Mouse (Mus musculus): ENCODE data around the gene Exosc10. TPM values are rescaled to one million over a fixed set of nuclear protein-coding genes. Genes with fewer than 3 reads are reported as not detected.

The Exosc10 gene
- polyA plus RNA-seq, 1 experiment: 73.5 TPM

DNA sequence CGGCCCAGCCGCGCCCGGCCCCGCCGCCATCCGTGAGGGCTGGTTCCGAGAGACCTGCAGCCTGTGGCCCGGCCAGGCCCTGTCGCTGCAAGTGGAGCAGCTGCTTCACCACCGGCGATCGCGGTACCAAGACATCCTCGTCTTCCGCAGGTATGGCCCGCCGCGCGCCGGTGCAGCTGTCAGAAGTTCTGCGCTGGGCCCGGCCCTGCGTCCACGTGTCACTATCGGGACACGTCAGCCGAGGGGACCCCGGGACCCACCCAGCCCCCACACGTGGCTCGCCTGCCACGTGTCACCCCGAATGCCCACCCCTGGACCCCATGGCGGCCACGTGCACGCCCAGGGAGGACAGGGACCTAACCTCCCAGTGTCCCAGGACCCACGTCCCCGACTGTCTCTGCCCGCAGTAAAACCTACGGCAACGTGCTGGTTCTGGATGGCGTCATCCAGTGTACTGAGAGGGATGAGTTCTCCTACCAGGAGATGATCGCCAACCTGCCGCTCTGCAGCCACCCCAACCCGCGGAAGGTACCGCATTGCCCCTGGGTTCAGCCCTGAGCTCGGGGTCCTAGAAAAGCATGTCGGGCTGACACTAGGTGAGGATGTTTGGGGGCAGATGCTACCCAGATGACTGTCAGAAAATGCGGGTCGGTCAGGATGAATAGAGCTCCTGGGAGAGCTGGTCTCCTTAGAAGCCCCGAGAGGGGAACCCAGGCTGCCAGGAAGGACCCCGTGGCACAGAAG, 33.6 kb downstream of the Exosc10 start:
- TF ChIP-seq GATA1 (IDR thresholded peaks at IDR 0.05; ENCODE audit: low read length): no peak

DNA sequence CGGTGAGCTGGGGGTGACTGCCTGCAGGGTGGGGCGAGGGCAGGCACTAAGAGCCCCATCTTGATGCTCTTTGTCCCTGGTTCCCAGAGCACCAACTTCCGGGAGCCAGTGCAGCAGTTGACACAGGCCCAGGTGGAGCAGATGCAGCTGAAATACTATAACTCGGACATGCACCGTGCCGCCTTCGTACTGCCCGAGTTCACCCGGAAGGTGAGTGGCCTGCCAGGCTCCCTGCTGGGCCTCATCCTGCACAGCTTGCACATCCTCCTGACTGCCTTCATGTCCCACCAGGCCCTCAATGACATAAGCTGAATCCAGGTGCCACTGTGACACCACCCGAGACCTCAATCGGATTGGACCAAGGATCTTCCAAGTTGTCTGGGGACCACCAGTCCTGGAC, 35.8 kb downstream of the Exosc10 start:
- no peak for TF ChIP-seq GATA1 (IDR thresholded peaks at IDR 0.05; ENCODE audit: low read length)

DNA sequence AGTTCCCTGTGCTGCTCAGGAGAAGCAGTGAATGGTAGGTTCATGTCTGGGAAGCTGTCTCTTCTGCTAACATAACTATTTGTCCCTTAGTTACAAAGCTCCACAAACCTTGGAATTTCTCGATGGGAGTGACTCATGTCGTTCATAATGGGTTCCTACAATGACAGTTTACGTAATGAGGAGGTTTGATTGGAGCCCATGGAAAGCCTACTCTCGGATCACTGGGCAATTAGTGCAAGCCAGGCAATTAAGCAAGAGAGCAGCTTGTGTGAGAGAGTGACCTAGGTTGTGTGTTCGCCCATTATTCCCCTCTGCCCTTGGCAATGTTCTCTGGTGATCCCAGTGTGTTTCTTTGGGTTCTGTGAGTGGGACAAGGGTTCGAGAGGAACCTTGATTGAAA, 37.7 kb downstream of the Exosc10 start:
- no peak for TF ChIP-seq GATA1 (IDR thresholded peaks at IDR 0.05; ENCODE audit: low read length)

DNA sequence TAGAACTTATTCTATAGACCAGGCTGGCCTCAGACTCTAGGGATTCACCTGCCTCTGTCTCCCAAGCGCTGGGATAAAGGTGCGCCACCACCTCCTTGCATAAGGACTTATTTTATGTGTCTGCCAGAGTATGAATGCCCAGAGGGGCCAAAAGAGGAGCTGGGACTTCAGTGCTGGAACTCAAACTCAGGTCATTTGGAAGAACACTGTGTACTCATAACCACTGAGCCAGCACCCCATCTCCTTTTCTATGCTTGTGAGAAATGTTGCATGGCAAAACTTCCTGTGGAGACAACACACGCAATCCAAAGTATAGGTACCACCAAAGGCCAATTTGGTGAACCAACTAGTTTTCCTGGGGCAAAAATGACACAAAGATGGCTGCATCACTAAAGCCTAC, 38.5 kb downstream of the Exosc10 start:
- no peak for TF ChIP-seq GATA1 (IDR thresholded peaks at IDR 0.05; ENCODE audit: low read length)

DNA sequence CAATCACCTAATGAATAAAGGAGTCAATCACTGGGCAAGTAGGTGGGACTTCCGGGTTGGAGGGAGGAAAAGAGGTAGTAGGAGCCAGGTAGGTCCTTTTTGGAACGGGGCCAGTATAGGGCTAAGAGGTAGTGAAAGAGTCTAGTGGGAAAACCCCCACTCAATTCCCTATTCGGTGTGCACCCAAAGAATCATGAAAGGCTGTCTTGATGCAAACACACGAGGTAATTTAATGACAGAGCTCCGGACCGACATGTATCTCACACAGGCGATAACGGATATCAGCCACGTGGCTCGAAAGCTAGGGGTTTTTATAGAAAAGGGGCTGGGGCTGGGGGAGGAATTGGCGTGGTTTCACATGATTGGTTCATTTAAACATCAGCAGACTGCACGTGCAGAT, 40.6 kb downstream of the Exosc10 start:
- no peak for TF ChIP-seq GATA1 (IDR thresholded peaks at IDR 0.05; ENCODE audit: low read length)

DNA sequence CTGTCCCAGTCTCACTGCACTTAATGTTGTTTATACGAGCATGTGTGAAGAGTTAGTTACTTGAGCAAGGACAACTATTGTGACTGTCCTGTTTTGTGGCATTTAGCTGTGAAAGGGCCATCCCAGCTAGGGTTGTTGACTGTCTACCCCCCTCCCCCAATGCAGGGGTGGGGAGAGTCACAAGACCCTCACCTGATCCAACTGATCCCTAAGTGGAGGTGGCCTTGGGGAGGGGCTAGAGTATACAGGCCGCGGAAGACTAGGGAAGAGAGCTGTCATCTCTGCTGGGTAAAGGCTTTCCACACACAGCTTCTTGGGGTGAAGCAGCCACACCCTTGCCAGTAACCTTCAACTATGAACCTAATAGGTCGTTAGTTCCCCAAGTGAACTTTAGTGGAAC, 42.1 kb downstream of the Exosc10 start:
- no peak for TF ChIP-seq GATA1 (IDR thresholded peaks at IDR 0.05; ENCODE audit: low read length)

DNA sequence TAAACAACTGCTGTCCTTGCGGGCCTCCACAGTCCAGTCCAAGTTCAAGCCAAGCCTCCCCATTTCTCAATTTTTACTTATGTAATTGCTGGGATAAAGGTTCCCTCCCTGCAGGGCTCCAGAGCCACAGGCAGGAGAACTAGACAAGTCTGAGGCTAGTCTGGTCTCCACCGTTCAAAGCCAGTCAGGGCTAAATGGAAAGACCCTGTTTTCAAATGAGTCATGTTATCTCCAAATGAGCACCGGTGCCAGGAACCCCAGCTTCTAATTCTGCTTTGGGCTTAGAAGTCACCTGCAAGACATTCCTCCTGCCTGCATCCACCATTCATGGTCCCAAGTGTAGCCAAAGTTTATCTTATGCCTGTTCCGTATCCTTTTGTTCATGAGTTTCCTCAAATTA, 43.6 kb downstream of the Exosc10 start:
- TF ChIP-seq GATA1 (IDR thresholded peaks at IDR 0.05; ENCODE audit: low read length): no peak

DNA sequence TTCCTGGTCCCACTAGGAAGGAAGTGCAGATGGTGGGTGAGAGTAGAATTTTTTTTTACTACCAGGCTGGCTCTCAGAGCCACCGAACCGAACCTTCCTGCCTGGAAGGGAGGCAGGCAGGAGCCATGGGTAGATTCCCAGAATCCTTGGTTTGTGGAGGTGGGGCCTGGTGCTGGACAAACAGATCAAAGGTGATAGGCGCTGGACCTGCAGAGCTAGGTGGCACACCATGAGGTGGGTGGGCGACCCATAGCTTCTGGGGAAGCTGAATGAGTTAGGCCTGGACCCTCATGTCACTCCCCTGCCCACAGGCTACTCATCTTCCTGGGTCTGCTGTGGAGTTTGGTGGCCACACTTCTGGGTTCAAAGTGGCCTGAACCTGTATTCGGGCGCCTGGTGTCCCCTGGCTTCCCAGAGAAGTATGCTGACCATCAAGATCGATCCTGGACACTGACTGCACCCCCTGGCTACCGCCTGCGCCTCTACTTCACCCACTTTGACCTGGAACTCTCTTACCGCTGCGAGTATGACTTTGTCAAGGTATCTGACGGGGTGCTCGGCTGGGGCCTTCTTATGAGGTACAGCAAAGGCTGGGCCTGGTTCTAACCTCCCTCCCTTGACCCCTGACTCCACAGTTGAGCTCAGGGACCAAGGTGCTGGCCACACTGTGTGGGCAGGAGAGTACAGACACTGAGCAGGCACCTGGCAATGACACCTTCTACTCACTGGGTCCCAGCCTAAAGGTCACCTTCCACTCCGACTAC, 44.3 kb downstream of the Exosc10 start, which contains the start of gene Masp2:
Gene Masp2 (plus strand): TSS at position 198 of the 764 bp plus-strand sequence.
- TF ChIP-seq GATA1 (IDR thresholded peaks at IDR 0.05; ENCODE audit: low read length): no peak

DNA sequence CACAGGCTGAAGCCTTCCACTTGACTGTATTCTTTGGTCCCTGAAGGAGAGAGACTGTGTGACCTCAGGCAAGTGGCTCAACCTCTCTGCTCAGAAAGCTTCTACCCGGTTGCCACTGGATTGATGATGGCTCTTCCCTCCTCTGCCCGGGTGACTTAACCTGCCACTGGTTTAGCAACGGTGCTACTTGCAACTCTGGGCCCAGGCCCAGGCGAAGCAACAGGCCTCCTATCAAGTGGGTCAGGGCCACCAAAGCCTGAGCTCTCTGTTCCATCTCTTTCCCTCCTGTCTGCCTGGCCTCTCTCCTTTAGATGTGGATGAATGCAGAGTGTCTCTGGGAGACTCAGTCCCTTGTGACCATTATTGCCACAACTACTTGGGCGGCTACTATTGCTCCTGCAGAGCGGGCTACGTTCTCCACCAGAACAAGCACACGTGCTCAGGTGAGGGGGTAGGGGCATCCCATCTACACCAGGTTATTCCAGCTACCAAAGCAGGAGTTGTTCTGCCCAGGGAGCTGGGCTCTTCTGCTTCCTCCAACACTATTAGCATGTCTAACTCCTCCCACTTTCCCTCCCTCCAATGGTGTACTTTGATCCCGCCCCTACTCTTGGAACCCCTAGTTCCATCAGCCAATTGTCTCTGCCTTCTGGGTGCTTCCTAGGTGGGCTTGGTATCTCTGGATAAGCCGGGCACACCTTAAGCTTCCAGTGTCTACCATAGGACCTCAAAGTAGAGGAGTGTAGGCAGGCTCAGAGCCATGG, 45.3 kb downstream of the Exosc10 start:
- no peak for TF ChIP-seq GATA1 (IDR thresholded peaks at IDR 0.05; ENCODE audit: low read length)

DNA sequence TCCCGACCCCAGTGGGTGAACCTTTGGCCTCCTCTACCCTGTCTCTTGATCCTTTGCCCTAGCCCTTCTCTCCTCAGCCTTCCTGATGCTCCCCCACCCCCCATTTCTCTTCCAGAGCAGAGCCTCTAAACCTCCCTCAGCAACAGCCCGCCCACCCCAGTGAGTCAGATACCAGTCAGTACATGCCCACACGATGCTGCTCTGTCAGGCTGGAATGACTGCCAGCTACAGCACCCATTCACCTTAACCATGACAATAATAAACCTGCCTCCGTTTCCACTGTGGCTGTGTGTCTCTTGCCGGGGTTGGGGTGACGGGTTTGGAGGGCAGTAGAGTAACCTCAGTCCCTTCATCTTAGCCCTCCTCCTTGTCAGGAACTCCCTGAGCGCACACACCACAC, 45.9 kb downstream of the Exosc10 start:
- no peak for TF ChIP-seq GATA1 (IDR thresholded peaks at IDR 0.05; ENCODE audit: low read length)

DNA sequence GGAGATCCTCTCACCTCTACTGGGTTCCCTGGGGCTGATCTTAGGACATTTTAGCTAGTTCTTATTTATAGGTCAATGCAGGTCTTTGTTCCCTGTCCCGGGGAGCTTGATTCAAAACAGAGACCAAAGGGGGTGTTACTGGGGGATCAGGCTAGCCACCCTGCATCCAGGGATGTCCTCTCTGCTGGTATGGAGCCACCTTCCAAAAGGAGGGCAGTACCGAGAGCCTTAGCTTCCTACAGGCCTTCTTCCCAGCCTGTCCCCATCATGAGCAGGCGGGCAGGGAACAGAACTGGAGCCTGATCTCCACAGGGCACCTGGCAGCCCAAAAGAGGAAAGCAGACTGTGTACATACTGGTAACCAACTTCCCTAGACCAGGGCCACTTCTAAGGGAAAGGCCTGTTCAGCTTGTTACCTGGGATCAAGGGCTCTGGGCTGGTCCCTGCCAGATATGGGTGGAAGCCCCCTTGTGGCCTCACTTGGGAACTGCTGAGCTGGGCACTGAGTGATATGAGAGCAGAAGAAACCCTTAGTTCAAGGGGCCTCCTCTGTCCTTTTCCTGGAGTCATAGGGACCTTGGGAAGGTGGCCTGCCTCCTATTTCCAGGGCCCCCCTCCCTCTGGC, 46.4 kb downstream of the Exosc10 start:
- no peak for TF ChIP-seq GATA1 (IDR thresholded peaks at IDR 0.05; ENCODE audit: low read length)

DNA sequence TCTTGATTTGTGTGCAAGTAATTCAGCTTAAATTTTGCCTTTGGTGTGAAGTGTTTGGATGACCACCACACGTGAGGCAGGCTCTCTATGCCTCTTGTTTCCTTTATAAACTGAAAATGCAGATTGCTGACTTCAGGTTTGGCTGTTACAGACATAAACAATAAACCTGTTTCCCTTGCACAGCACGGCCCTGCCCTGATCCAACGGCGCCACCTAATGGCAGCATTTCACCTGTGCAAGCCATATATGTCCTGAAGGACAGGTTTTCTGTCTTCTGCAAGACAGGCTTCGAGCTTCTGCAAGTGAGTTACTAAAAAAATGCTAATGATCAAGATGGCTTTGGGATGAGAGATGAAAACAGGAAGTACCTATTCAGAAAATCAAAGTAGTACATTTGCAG, 49.5 kb downstream of the Exosc10 start:
- TF ChIP-seq GATA1 (IDR thresholded peaks at IDR 0.05; ENCODE audit: low read length): no peak

DNA sequence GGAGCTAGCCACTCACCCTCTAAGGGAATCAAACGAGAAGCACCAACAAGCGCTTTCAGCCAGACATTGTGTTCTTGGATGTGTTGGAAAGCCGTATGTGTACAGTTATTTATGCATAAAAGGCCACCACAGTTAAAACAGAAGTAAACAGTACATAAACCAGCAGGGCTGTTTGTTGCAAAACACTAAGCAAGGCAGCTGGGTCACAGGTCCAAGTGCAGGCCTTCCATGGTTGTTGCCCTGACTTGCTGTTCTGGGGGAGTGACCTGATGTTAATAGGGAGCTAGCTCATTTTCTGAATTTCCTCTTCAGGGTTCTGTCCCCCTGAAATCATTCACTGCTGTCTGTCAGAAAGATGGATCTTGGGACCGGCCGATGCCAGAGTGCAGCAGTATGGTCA, 51.6 kb downstream of the Exosc10 start:
- TF ChIP-seq GATA1 (IDR thresholded peaks at IDR 0.05; ENCODE audit: low read length): no peak

DNA sequence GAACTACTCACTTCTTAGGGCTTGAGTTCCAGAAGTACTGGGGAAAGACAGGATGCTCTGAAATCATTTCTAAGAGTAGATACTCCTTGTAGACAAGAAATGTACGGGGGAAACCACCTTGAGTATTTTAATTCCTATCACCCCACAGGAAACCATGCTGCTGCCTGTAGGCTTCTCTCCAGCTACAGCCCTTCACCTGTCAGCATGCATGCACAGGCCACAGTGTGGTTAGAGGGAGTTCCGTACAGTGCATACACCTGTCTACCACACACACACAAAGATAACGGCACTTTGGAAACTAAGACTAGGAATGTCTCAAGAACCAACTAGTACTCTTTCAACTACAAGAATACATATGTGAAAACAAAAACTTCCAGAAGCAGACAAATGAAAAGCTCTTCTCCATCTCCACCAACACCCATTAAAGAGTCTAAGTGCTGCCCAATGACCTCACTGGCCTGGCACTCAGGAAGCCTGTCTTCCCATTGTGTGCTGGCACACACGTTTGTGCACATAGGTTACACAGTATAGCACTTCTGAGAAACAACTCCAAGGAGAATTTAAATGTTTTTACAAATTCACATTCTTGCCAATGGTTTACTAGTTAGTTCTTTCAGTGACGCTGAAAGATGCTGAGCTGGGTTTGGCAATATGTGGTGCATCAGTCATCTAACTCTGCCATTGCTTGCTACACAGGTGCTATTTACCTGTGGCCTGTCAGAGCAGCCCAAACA, 52.6 kb downstream of the Exosc10 start:
- no peak for TF ChIP-seq GATA1 (IDR thresholded peaks at IDR 0.05; ENCODE audit: low read length)

DNA sequence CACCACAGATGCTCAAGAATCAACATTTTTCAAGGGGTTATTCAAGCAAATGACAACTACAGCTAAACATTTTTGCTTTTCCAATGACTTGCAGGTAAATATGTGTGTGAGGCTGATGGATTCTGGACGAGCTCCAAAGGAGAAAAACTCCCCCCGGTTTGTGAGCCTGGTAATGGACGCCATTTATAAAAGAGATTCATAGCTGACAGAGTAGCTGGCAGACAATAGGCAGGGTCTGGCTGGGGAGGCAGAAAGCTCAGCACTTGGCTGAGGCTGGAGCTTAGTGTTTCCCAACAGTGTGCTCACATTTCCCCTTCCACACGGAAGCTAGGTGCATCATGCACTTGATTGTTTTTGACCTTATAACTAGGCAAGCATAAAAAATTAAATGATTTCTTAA, 54.3 kb downstream of the Exosc10 start:
- no peak for TF ChIP-seq GATA1 (IDR thresholded peaks at IDR 0.05; ENCODE audit: low read length)
